Mouse (Mus musculus) limb, embryonic 13.5 days (tissue): ENCODE measurements around the gene Smad6. TPM values are rescaled to one million over a fixed set of nuclear protein-coding genes. Genes with fewer than 3 reads are reported as not detected.
A peak's percentile ranks its signal among the peaks of the same experiment; 100 is the strongest.

Source experiments
- ATAC-seq: fragments of 200-750 bp; cut with Nextera tagmentation; 2 replicates; pipeline ENCODE4 v1.8.0; 2017; ENCODE audit warnings: low read depth, moderate number of reproducible peaks, moderate TSS enrichment; ENCODE audit not compliant: low FRiP score
- H3K27ac ChIP-seq: fragments of 300-500 bp; sonication (generic); 2 replicates; pipeline ENCODE4 v1.5.1; 2015; ENCODE audit warnings: inconsistent platforms, mild to moderate bottlenecking, moderate library complexity
- H3K27me3 ChIP-seq: fragments of 300-500 bp; sonication (generic); 2 replicates; pipeline ENCODE4 v1.6.1; 2015; ENCODE audit warnings: mild to moderate bottlenecking, inconsistent platforms
- H3K36me3 ChIP-seq: fragments of 300-500 bp; sonication (generic); 2 replicates; pipeline ENCODE4 v1.6.1; 2015; ENCODE audit warnings: inconsistent platforms, mild to moderate bottlenecking, moderate library complexity
- H3K4me1 ChIP-seq: fragments of 300-500 bp; sonication (generic); 2 replicates; pipeline ENCODE4 v1.6.1; 2015; ENCODE audit warnings: inconsistent platforms
- H3K4me2 ChIP-seq: fragments of 300-500 bp; sonication (generic); replicated peaks from 2 replicates; pipeline ENCODE4 v1.6.1; 2015; ENCODE audit warnings: inconsistent platforms, mild to moderate bottlenecking, moderate library complexity
- H3K4me3 ChIP-seq: fragments of 300-500 bp; sonication (generic); 2 replicates; pipeline ENCODE4 v1.5.1; 2015; ENCODE audit warnings: moderate library complexity, mild to moderate bottlenecking, inconsistent platforms
- H3K9ac ChIP-seq: fragments of 300-500 bp; sonication (generic); 2 replicates; pipeline ENCODE4 v1.6.1; 2015; ENCODE audit warnings: mild to moderate bottlenecking, inconsistent platforms
- H3K9me3 ChIP-seq: fragments of 300-500 bp; sonication (generic); 2 replicates; pipeline ENCODE4 v1.6.1; 2016; ENCODE audit warnings: inconsistent platforms
- WGBS: fragments of 180-500 bp; shearing (Covaris S2); methylation state at CpG from one replicate; pipeline ENCODE4 v1.1.7; 2015; 5-methylcytosine and 5-hydroxymethylcytosine counted together
- polyA plus RNA-seq: library from polyadenylated mRNA; unstranded; fragments of >200 nt; fragmentation: Nextera tagmentation; extraction: Ambion mirVana; gene quantifications from 2 replicates; pipeline ENCODE4 v1.2.1, GENCODE M21; 2015

The Smad6 gene
- polyA plus RNA-seq, 1 experiment from 2014 or later: 10.8 TPM

- Histone ChIP-seq H3K27me3 (no peaks in the 10 kb centered on the region), H3K4me2 (no peak overlapping the region; the same call in 1 of the 2 replicates), H3K36me3 (peaks cover 89% of the 10 kb centered on the region), H3K9ac (no peak overlapping the region), H3K9me3 (no peaks in the 10 kb centered on the region), H3K4me1 (peaks cover 49% of the 10 kb centered on the region), H3K4me3 (no peak overlapping the region), H3K27ac (peak overlapping the region; percentile 76; the same call in 1 of the 2 replicates)
- whole genome bisulfite sequencing: 83% methylated on average over 9 of the region's 9 CpGs
- ATAC-seq: no peak
Observed at GRCm38 (mm10) chr9:63999194-63999593, 22.7 kb downstream of the Smad6 start.

GRCm38 (mm10) chr9:63998026-63998425, 23.8 kb downstream of the Smad6 start:
- peak overlapping the region; percentile 25 for H3K4me2 ChIP-seq
- H3K9ac ChIP-seq: peak overlapping the region; percentile 31; the same call in 1 of the 2 replicates
- no peak overlapping the region for H3K4me3 ChIP-seq
- 58% methylated on average over 14 of the region's 14 CpGs for WGBS
- peak overlapping the region; percentile 76 for H3K27ac ChIP-seq
- peaks cover 83% of the 10 kb centered on the region for H3K36me3 ChIP-seq
- peaks cover 61% of the 10 kb centered on the region for H3K4me1 ChIP-seq
- ATAC-seq: no peak
- no peaks in the 10 kb centered on the region for H3K9me3 ChIP-seq
- no peaks in the 10 kb centered on the region for H3K27me3 ChIP-seq

GRCm38 (mm10) chr9:63997439-63997838, 24.4 kb downstream of the Smad6 start:
- Histone ChIP-seq H3K4me3 (no peak overlapping the region), H3K4me1 (peaks cover 63% of the 10 kb centered on the region), H3K9ac (no peak overlapping the region), H3K4me2 (peak overlapping the region; percentile 25), H3K27me3 (no peaks in the 10 kb centered on the region), H3K36me3 (peaks cover 77% of the 10 kb centered on the region), H3K27ac (peak overlapping the region; percentile 76; the same call in 1 of the 2 replicates), H3K9me3 (no peaks in the 10 kb centered on the region)
- peak; percentile 53 for ATAC-seq
- 71% methylated on average over 4 of the region's 4 CpGs for WGBS

DNA sequence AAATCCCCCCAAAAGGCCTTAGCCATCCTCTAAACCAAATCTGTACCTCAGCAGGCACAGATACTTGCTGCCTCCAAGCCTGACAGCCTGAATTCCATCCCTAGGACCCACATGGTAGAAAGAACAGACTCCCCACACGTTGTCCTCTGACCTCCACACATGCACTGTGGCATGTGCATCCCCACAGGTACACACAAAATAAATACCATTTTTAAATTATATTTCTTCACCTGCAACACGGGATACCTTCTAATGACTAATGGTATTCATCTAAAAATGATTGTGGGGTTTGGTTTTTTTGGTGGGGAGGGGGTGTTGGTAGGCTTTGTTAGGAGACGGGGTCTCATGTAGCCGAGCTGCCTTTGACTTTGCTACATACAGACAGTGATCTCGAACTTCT, 28.6 kb downstream of the Smad6 start:
- H3K4me2 ChIP-seq: no peak overlapping the region
- 83% methylated on average over 5 of the region's 5 CpGs for WGBS
- peaks cover 72% of the 10 kb centered on the region for H3K36me3 ChIP-seq
- no peaks in the 10 kb centered on the region for H3K27me3 ChIP-seq
- peak overlapping the region; percentile 61; the same call in 1 of the 2 replicates for H3K27ac ChIP-seq
- peaks cover 66% of the 10 kb centered on the region for H3K4me1 ChIP-seq
- H3K4me3 ChIP-seq: no peak overlapping the region
- H3K9me3 ChIP-seq: no peaks in the 10 kb centered on the region
- H3K9ac ChIP-seq: no peak overlapping the region; the same call in 1 of the 2 replicates
- ATAC-seq: no peak

- Histone ChIP-seq H3K4me3 (no peak overlapping the region), H3K36me3 (peaks cover 72% of the 10 kb centered on the region), H3K9me3 (no peaks in the 10 kb centered on the region), H3K9ac (peak overlapping the region; percentile 25; the same call in 1 of the 2 replicates), H3K27ac (peak overlapping the region; percentile 61; the same call in 1 of the 2 replicates), H3K27me3 (no peaks in the 10 kb centered on the region), H3K4me2 (no peak overlapping the region), H3K4me1 (peaks cover 64% of the 10 kb centered on the region)
- 67% methylated on average over 4 of the region's 4 CpGs for WGBS
- no peak for ATAC-seq
Observed at GRCm38 (mm10) chr9:63992761-63993160, 29.1 kb downstream of the Smad6 start.

GRCm38 (mm10) chr9:63991193-63991592, 30.7 kb downstream of the Smad6 start:
- Histone ChIP-seq H3K4me1 (peaks cover 67% of the 10 kb centered on the region), H3K4me2 (no peak overlapping the region)

GRCm38 (mm10) chr9:63989641-63990040, 32.2 kb downstream of the Smad6 start:
- no peak overlapping the region for H3K4me3 ChIP-seq
- H3K9ac ChIP-seq: no peak overlapping the region
- no peaks in the 10 kb centered on the region for H3K27me3 ChIP-seq
- peaks cover 50% of the 10 kb centered on the region for H3K36me3 ChIP-seq
- ATAC-seq: no peak
- H3K9me3 ChIP-seq: no peaks in the 10 kb centered on the region
- H3K4me2 ChIP-seq: no peak overlapping the region
- no peak overlapping the region for H3K27ac ChIP-seq
- WGBS: 74% methylated on average over 8 of the region's 8 CpGs
- peaks cover 82% of the 10 kb centered on the region for H3K4me1 ChIP-seq

More at GRCm38 (mm10) chr9:63991193-63991592, 30.7 kb downstream of the Smad6 start:
- Histone ChIP-seq H3K9me3 (no peaks in the 10 kb centered on the region), H3K4me3 (no peak overlapping the region), H3K27me3 (no peaks in the 10 kb centered on the region), H3K9ac (no peak overlapping the region), H3K36me3 (peaks cover 64% of the 10 kb centered on the region), H3K27ac (no peak overlapping the region)
- no peak for ATAC-seq
- 83% methylated on average over 4 of the region's 4 CpGs for WGBS

DNA sequence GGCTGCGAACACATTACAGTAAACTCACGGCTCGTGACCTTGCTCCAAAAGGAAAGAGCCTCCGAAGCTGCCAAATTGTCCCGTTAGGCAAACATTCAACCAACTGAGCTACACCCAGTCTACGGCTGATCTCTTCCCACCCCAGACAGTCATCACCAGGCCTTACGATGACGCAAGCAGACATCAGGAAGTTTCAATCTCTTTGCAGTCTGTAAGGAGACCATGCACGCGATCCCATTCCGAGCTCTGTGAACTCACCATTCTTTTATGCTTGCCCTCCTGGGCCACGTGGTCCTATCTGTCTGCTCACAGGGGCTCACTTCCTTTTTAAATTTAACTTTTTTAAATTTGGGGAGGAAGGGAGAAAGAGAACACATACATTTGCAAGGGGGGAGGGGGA, 32.6 kb downstream of the Smad6 start:
- H3K4me2 ChIP-seq: no peak overlapping the region
- H3K27me3 ChIP-seq: no peaks in the 10 kb centered on the region
- H3K36me3 ChIP-seq: peaks cover 48% of the 10 kb centered on the region
- no peak overlapping the region for H3K4me3 ChIP-seq
- H3K4me1 ChIP-seq: peaks cover 85% of the 10 kb centered on the region
- 89% methylated on average over 12 of the region's 12 CpGs for WGBS
- H3K27ac ChIP-seq: no peak overlapping the region
- ATAC-seq: no peak
- H3K9me3 ChIP-seq: no peaks in the 10 kb centered on the region
- no peak overlapping the region for H3K9ac ChIP-seq

DNA sequence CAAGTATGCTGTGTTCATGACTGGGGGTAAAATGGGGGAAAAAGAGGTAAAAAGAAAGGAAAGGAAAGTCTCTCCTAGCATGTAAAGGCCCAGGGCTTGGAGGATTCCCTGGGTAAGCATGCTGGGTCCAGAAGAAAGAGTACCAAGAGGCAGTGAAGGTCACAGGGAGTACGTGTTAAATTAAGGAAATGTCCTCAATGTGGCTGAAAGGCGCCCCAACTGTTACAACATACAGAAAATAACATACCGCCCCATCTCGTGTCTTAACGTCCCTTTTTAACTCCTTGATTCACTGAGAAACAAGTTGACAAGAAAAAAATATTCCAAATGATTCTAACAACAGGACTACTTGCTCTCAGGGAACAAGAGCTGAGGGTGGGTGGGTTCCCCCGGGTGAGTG, 36.7 kb downstream of the Smad6 start:
- H3K4me1 ChIP-seq: peaks cover 85% of the 10 kb centered on the region
- no peak overlapping the region for H3K9ac ChIP-seq
- H3K4me2 ChIP-seq: no peak overlapping the region
- H3K27ac ChIP-seq: no peak overlapping the region
- no peaks in the 10 kb centered on the region for H3K9me3 ChIP-seq
- no peak for ATAC-seq
- no peak overlapping the region for H3K4me3 ChIP-seq
- WGBS: 60% methylated on average over 6 of the region's 6 CpGs
- H3K27me3 ChIP-seq: no peaks in the 10 kb centered on the region
- peaks cover 33% of the 10 kb centered on the region for H3K36me3 ChIP-seq

DNA sequence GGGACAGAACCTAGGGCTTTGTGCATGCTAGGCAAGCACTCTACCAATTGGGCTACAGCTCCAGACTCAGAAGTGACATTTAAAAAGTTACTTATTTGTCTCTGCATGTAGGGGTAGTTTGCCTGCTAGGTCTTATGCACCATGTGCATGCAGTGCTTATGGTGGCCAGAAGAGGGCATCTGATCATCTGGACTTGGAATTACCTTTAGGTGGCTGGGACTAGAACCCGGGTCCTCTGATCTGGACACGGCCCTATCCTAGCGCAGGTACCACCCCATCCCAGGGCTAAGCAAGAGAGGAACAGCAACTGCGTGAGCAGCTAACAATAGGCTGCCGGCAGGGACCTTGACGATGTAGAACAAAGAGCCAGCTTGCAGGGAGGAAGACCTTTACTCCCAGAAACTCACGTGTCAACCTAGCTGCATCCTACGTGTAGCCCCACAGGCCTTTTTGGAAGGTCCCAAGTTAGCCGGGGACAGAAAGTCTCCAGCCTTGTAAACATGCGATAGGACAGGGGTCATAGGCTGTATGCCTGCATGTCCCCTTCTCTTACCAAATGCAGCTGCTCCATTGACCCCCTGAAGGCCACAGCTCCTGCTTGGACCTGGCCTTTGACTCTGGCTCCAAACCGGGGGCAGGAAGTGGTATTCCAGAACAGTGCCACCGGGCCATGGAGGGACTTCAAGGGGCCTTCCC, 38.8 kb downstream of the Smad6 start:
- H3K4me1 ChIP-seq: peaks cover 90% of the 10 kb centered on the region
- H3K36me3 ChIP-seq: peaks cover 17% of the 10 kb centered on the region
- no peak for ATAC-seq
- no peak overlapping the region for H3K4me2 ChIP-seq
- H3K27me3 ChIP-seq: no peaks in the 10 kb centered on the region
- H3K9me3 ChIP-seq: no peaks in the 10 kb centered on the region
- H3K9ac ChIP-seq: no peak overlapping the region
- WGBS: 84% methylated on average over 12 of the region's 12 CpGs
- H3K4me3 ChIP-seq: no peak overlapping the region
- H3K27ac ChIP-seq: no peak overlapping the region

GRCm38 (mm10) chr9:63981912-63982311, 39.9 kb downstream of the Smad6 start:
- ATAC-seq: no peak
- Histone ChIP-seq H3K9me3 (no peaks in the 10 kb centered on the region), H3K27ac (0 out of 2 replicates have a peak overlapping the region, but pooled peaks have one; percentile 28), H3K9ac (no peak overlapping the region), H3K36me3 (peaks cover 14% of the 10 kb centered on the region), H3K4me1 (peaks cover 98% of the 10 kb centered on the region), H3K27me3 (no peaks in the 10 kb centered on the region), H3K4me3 (no peak overlapping the region), H3K4me2 (no peak overlapping the region)
- WGBS: 71% methylated on average over 4 of the region's 4 CpGs

GRCm38 (mm10) chr9:63981371-63981770, 40.5 kb downstream of the Smad6 start:
- peaks cover 98% of the 10 kb centered on the region for H3K4me1 ChIP-seq
- no peaks in the 10 kb centered on the region for H3K27me3 ChIP-seq

More at GRCm38 (mm10) chr9:63981371-63981770, 40.5 kb downstream of the Smad6 start:
- H3K9me3 ChIP-seq: no peaks in the 10 kb centered on the region
- no peak overlapping the region for H3K4me3 ChIP-seq
- H3K4me2 ChIP-seq: peak overlapping the region; percentile 52; the same call in 1 of the 2 replicates
- peak overlapping the region; percentile 92; the same call in 1 of the 2 replicates for H3K27ac ChIP-seq
- H3K36me3 ChIP-seq: peaks cover 16% of the 10 kb centered on the region
- WGBS: 68% methylated on average over 4 of the region's 4 CpGs
- H3K9ac ChIP-seq: no peak overlapping the region
- ATAC-seq: no peak
